Mouse (Mus musculus) layer of hippocampus, postnatal 14 days (tissue): Measurements from ENCODE around the gene Cadm1. TPM values are rescaled to one million over a fixed set of nuclear protein-coding genes. Genes with fewer than 3 reads are reported as not detected.

Source experiments
- DNase-seq, 2 experiments: peaks; one replicate each; pipeline ENCODE4 v3.0.0; 2021 to 2022; ENCODE audit warnings: low spot score in 2 of 2, mixed read lengths in 1 of 2
- total RNA-seq, 2 experiments: library from RNA; stranded (reverse); gene quantifications; 2 replicates each; pipeline ENCODE4 v1.2.3; 2021

The Cadm1 gene
- total RNA-seq, 2 experiments from 2014 or later = 219 to 257 TPM

- no peak for DNase-seq
These were observed 247.3 kb downstream of the Cadm1 start for GRCm38 (mm10) chr9:47776941-47777919.

- no peak for DNase-seq
These were observed 248.5 kb downstream of the Cadm1 start for GRCm38 (mm10) chr9:47778438-47778837.

- DNase-seq = no peak
These were observed 249.3 kb downstream of the Cadm1 start for GRCm38 (mm10) chr9:47779291-47779690.

- no peak for DNase-seq
These were observed 256.7 kb downstream of the Cadm1 start for GRCm38 (mm10) chr9:47786642-47787041.

GRCm38 (mm10) chr9:47798478-47798877, 268.5 kb downstream of the Cadm1 start:
- DNase-seq = no peak

GRCm38 (mm10) chr9:47801242-47801641, 271.3 kb downstream of the Cadm1 start:
- DNase-seq = no peak

- no peak for DNase-seq
These were observed 272.6 kb downstream of the Cadm1 start for GRCm38 (mm10) chr9:47802527-47802926.

GRCm38 (mm10) chr9:47803531-47804105, 273.6 kb downstream of the Cadm1 start:
- no peak for DNase-seq

GRCm38 (mm10) chr9:47805658-47806057, 275.7 kb downstream of the Cadm1 start:
- DNase-seq = no peak

- no peak for DNase-seq
These were observed 295.7 kb downstream of the Cadm1 start for GRCm38 (mm10) chr9:47825668-47826067.

GRCm38 (mm10) chr9:47828762-47829161, 298.8 kb downstream of the Cadm1 start:
- peak in 1 of 2 experiments; percentile 23 for DNase-seq

GRCm38 (mm10) chr9:47829204-47829603, 299.2 kb downstream of the Cadm1 start:
- DNase-seq = no peak

GRCm38 (mm10) chr9:47829846-47830245, 299.9 kb downstream of the Cadm1 start:
- DNase-seq = no peak

- no peak for DNase-seq
These were observed 301.4 kb downstream of the Cadm1 start for GRCm38 (mm10) chr9:47831412-47831811.

GRCm38 (mm10) chr9:47838170-47838569, 308.2 kb downstream of the Cadm1 start:
- no peak for DNase-seq

GRCm38 (mm10) chr9:47838890-47839691, 309.1 kb downstream of the Cadm1 start:
- DNase-seq = peak in 1 of 2 experiments; percentile 56

GRCm38 (mm10) chr9:47839692-47840025, 309.7 kb downstream of the Cadm1 start:
- DNase-seq = no peak

- DNase-seq = no peak
These were observed 313.4 kb downstream of the Cadm1 start for GRCm38 (mm10) chr9:47843328-47843727.

GRCm38 (mm10) chr9:47846275-47846674, 316.3 kb downstream of the Cadm1 start:
- no peak for DNase-seq

GRCm38 (mm10) chr9:47846926-47847325, 317.0 kb downstream of the Cadm1 start:
- no peak for DNase-seq

- no peak for DNase-seq
These were observed 317.8 kb downstream of the Cadm1 start for GRCm38 (mm10) chr9:47847797-47848196.

GRCm38 (mm10) chr9:47848745-47849144, 318.8 kb downstream of the Cadm1 start:
- no peak for DNase-seq
